Mouse (Mus musculus): ENCODE measurements around the gene Hlcs. TPM values are rescaled to one million over a fixed set of nuclear protein-coding genes. Genes with fewer than 3 reads are reported as not detected.

Hlcs gene
- polyA plus RNA-seq, 2 experiments = 1.3 to 1.7 TPM

DNA sequence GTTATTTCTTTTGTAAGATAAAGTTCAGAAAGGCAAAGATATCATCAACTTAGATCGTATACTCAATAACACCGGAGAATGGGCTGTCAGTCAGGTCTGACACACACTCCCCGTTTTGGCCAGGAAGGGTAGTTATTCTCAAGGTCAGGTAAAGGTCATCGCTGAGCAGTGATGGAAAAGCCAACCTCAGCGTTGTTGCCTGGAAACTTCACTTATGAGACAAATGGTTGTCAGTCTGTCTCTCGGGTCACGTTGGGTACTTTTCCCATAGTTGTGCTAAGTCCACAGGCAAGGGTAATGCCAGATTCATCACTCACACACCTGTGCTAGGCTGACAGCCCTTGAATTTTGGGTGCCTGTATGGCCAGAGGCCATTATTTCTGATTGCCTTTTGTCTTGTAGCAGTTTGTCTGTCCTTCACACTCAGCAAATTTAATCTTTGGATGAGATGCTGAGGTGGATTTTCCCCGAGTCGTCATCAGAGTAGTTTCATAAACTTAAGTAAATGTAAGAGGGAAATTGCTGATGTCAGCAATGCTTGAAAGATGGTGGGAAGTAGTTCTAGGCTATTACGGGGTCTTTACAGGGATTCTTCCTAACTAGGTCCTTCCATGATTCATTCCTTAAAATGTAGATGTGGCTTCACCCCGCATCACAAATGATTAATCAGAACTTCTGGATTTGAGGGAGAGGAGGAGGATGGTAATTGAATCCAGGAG lies 43.6 kb upstream of the Hlcs start:
- H3K27ac ChIP-seq = no peak overlapping the region
- no peak for ATAC-seq (ENCODE audit: insufficient read depth)
- H3K9me3 ChIP-seq (ENCODE audit: control insufficient read depth, low read length) = no peaks in the 10 kb centered on the region
- H3K4me1 ChIP-seq (replicated peaks; ENCODE audit: control insufficient read depth in 2 of 2, insufficient read depth in 2 of 2, low read length in 1 of 2) = peaks cover 0 to 8% of the 10 kb centered on the region in 2 experiments; a peak in 2 of 4 replicates
- no peaks in the 10 kb centered on the region for H3K36me3 ChIP-seq (replicated peaks; ENCODE audit: control insufficient read depth, insufficient read depth, low read depth)
- H3K27me3 ChIP-seq (ENCODE audit: control insufficient read depth, insufficient read depth, low read length) = no peaks in the 10 kb centered on the region
- no peak for DNase-seq (ENCODE audit: low read depth in 3 of 3, low spot score in 3 of 3)
- no peak for TF ChIP-seq CTCF (IDR thresholded peaks at IDR 0.05; ENCODE audit: low read depth)
- no peak overlapping the region for H3K4me2 ChIP-seq (ENCODE audit: low read depth)
- WGBS (ENCODE audit: insufficient replicate concordance) = 64% methylated on average over 11 of the region's 11 CpGs
- no peak overlapping the region for H3K4me3 ChIP-seq (ENCODE audit: insufficient read depth in 1 of 2, low read depth in 2 of 2, low read length in 2 of 2)
- H3K9ac ChIP-seq (replicated peaks) = no peak overlapping the region

DNA sequence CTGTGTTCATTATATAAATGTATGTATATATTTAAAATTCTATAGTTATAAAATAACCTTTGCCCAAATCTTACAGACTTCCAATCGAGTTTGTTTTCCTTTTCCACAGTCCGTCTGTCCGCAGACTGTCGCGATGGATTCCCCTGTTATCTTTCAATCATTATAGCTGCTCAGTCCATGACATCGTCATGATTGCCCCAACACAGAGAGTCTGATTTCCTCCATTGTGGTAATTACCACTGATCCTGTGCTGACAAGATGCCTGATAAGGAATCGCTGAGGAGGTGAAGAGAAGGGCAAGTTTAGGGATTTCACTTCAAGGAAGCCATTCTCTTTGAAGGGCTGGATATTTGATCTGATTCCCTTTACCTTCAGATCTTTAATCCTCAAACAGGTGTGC lies 42.7 kb upstream of the Hlcs start:
- DNase-seq (ENCODE audit: low read depth in 3 of 3, low spot score in 3 of 3) (no peak), ATAC-seq (ENCODE audit: insufficient read depth) (no peak)
- no peak overlapping the region for H3K4me3 ChIP-seq (ENCODE audit: insufficient read depth in 1 of 2, low read depth in 2 of 2, low read length in 2 of 2)
- H3K4me1 ChIP-seq (replicated peaks; ENCODE audit: control insufficient read depth in 2 of 2, insufficient read depth in 2 of 2, low read length in 1 of 2) = peaks cover 0 to 8% of the 10 kb centered on the region in 2 experiments; a peak in 2 of 4 replicates
- TF ChIP-seq CTCF (IDR thresholded peaks at IDR 0.05; ENCODE audit: low read depth) (no peak), EP300 (IDR thresholded peaks at IDR 0.05; ENCODE audit: low read depth) (no peak)
- H3K4me2 ChIP-seq (ENCODE audit: low read depth) = no peak overlapping the region
- H3K27ac ChIP-seq = no peak overlapping the region
- no peaks in the 10 kb centered on the region for H3K36me3 ChIP-seq (replicated peaks; ENCODE audit: control insufficient read depth, insufficient read depth, low read depth)
- H3K9me3 ChIP-seq (ENCODE audit: control insufficient read depth, low read length) = no peaks in the 10 kb centered on the region
- no peaks in the 10 kb centered on the region for H3K27me3 ChIP-seq (ENCODE audit: control insufficient read depth, insufficient read depth, low read length)
- 28% methylated on average over 7 of the region's 7 CpGs for WGBS (ENCODE audit: insufficient replicate concordance)
- H3K9ac ChIP-seq (replicated peaks) = no peak overlapping the region

- WGBS (ENCODE audit: insufficient replicate concordance) = 21% methylated on average over 9 of the region's 9 CpGs
- H3K4me2 ChIP-seq (ENCODE audit: low read depth) = no peak overlapping the region
- TF ChIP-seq EP300 (IDR thresholded peaks at IDR 0.05; ENCODE audit: low read depth) (no peak), CTCF (IDR thresholded peaks at IDR 0.05; ENCODE audit: low read depth) (no peak)
Observed at GRCm38 (mm10) chr16:94354450-94354849, 41.1 kb upstream of the Hlcs start.

GRCm38 (mm10) chr16:94350287-94350677 lies 36.9 kb upstream of the Hlcs start:
- H3K4me2 ChIP-seq (ENCODE audit: low read depth) = no peak overlapping the region
- WGBS (ENCODE audit: insufficient replicate concordance) = 69% methylated on average over 10 of the region's 10 CpGs
- TF ChIP-seq CTCF (IDR thresholded peaks at IDR 0.05; ENCODE audit: low read depth) = no peak
- TF ChIP-seq EP300 (IDR thresholded peaks at IDR 0.05; ENCODE audit: low read depth) = no peak
- no peak overlapping the region for H3K4me3 ChIP-seq (ENCODE audit: insufficient read depth in 1 of 2, low read depth in 2 of 2, low read length in 2 of 2)
- no peaks in the 10 kb centered on the region for H3K27me3 ChIP-seq (ENCODE audit: control insufficient read depth, insufficient read depth, low read length)
- no peak for DNase-seq (ENCODE audit: low read depth in 3 of 3, low spot score in 3 of 3)
- H3K27ac ChIP-seq = no peak overlapping the region
- H3K9me3 ChIP-seq (ENCODE audit: control insufficient read depth, low read length) = no peaks in the 10 kb centered on the region
- H3K9ac ChIP-seq (replicated peaks) = no peak overlapping the region
- no peaks in the 10 kb centered on the region for H3K36me3 ChIP-seq (replicated peaks; ENCODE audit: control insufficient read depth, insufficient read depth, low read depth)
- ATAC-seq (ENCODE audit: insufficient read depth) = no peak
- H3K4me1 ChIP-seq (replicated peaks; ENCODE audit: control insufficient read depth in 2 of 2, insufficient read depth in 2 of 2, low read length in 1 of 2) = no peaks in the 10 kb centered on the region

More at GRCm38 (mm10) chr16:94354450-94354849, 41.1 kb upstream of the Hlcs start:
- no peak for DNase-seq (ENCODE audit: low read depth in 3 of 3, low spot score in 3 of 3)
- no peak for ATAC-seq (ENCODE audit: insufficient read depth)
- Histone ChIP-seq H3K27me3 (ENCODE audit: control insufficient read depth, insufficient read depth, low read length) (no peaks in the 10 kb centered on the region), H3K36me3 (replicated peaks; ENCODE audit: control insufficient read depth, insufficient read depth, low read depth) (no peaks in the 10 kb centered on the region), H3K9me3 (ENCODE audit: control insufficient read depth, low read length) (no peaks in the 10 kb centered on the region), H3K9ac (replicated peaks) (no peak overlapping the region), H3K4me3 (ENCODE audit: insufficient read depth in 1 of 2, low read depth in 2 of 2, low read length in 2 of 2) (no peak overlapping the region), H3K4me1 (replicated peaks; ENCODE audit: control insufficient read depth in 2 of 2, insufficient read depth in 2 of 2, low read length in 1 of 2) (peaks cover 0 to 8% of the 10 kb centered on the region in 2 experiments; a peak in 2 of 4 replicates), H3K27ac (no peak overlapping the region)

- DNase-seq (ENCODE audit: low read depth in 3 of 3, low spot score in 3 of 3) (no peak), ATAC-seq (ENCODE audit: insufficient read depth) (no peak)
- Histone ChIP-seq H3K27me3 (ENCODE audit: control insufficient read depth, insufficient read depth, low read length) (no peaks in the 10 kb centered on the region), H3K27ac (no peak overlapping the region), H3K36me3 (replicated peaks; ENCODE audit: control insufficient read depth, insufficient read depth, low read depth) (no peaks in the 10 kb centered on the region), H3K4me2 (ENCODE audit: low read depth) (no peak overlapping the region), H3K9ac (replicated peaks) (no peak overlapping the region), H3K9me3 (ENCODE audit: control insufficient read depth, low read length) (no peaks in the 10 kb centered on the region), H3K4me1 (replicated peaks; ENCODE audit: control insufficient read depth in 2 of 2, insufficient read depth in 2 of 2, low read length in 1 of 2) (no peaks in the 10 kb centered on the region), H3K4me3 (ENCODE audit: insufficient read depth in 1 of 2, low read depth in 2 of 2, low read length in 2 of 2) (no peak overlapping the region)
- WGBS (ENCODE audit: insufficient replicate concordance) = 48% methylated on average over 11 of the region's 11 CpGs
- TF ChIP-seq CTCF (IDR thresholded peaks at IDR 0.05; ENCODE audit: low read depth) (no peak), EP300 (IDR thresholded peaks at IDR 0.05; ENCODE audit: low read depth) (no peak)
Observed at GRCm38 (mm10) chr16:94349588-94350286, 36.4 kb upstream of the Hlcs start.
